Mouse (Mus musculus) ES-Bruce4 (cell line): Measurements from ENCODE around the gene 1700088E04Rik. TPM values are rescaled to one million over a fixed set of nuclear protein-coding genes. Genes with fewer than 3 reads are reported as not detected.

Experiments used
- H3K27ac ChIP-seq: 2 replicates; pipeline ENCODE4 v1.5.1; 2012; ENCODE audit warnings: low read length, inconsistent platforms; ENCODE audit not compliant: insufficient read depth
- H3K27me3 ChIP-seq: 2 replicates; pipeline ENCODE4 v1.6.1; 2012; ENCODE audit warnings: mild to moderate bottlenecking, low read length, inconsistent platforms; ENCODE audit not compliant: control insufficient read depth, poor library complexity, insufficient read depth, severe bottlenecking
- H3K36me3 ChIP-seq: 2 replicates; pipeline ENCODE4 v1.6.1; 2012; ENCODE audit warnings: inconsistent platforms, mild to moderate bottlenecking, low read length, moderate library complexity; ENCODE audit not compliant: control insufficient read depth, poor library complexity, insufficient read depth, severe bottlenecking
- H3K4me1 ChIP-seq: one replicate; pipeline ENCODE4 v1.8.1; 2011; ENCODE audit warnings: low read length; ENCODE audit not compliant: control insufficient read depth, insufficient read depth
- H3K4me3 ChIP-seq: 2 replicates; pipeline ENCODE4 v1.5.1; 2011; ENCODE audit warnings: low read depth, mild to moderate bottlenecking, low read length
- H3K9ac ChIP-seq: 2 replicates; pipeline ENCODE4 v1.6.1; 2012; ENCODE audit warnings: low read depth, mild to moderate bottlenecking, inconsistent platforms; ENCODE audit not compliant: poor library complexity, severe bottlenecking
- H3K9me3 ChIP-seq: replicated peaks from 2 replicates; pipeline ENCODE4 v1.6.1; 2012; ENCODE audit warnings: mild to moderate bottlenecking, low read length, inconsistent platforms; ENCODE audit not compliant: control insufficient read depth, poor library complexity, insufficient read depth, severe bottlenecking
- CTCF ChIP-seq: IDR thresholded peaks from one replicate; pipeline ENCODE4 v1.8.1; 2011; ENCODE audit warnings: low read depth, low read length
- EP300 ChIP-seq: IDR thresholded peaks from 2 replicates; pipeline ENCODE4 v1.6.1; 2011; ENCODE audit warnings: low read depth, low read length; ENCODE audit not compliant: insufficient read depth
- POLR2A ChIP-seq: IDR thresholded peaks from one replicate; pipeline ENCODE4 v1.8.1; 2011; ENCODE audit warnings: low read length; ENCODE audit not compliant: insufficient read depth
- polyA plus RNA-seq: library from polyadenylated mRNA; stranded (reverse); fragments of >200 nt; gene quantifications from 2 replicates; pipeline ENCODE4 v1.2.4, GENCODE M21; 2011; ENCODE audit warnings: low read depth; ENCODE audit not compliant: missing spikeins, insufficient read depth, insufficient read length

The 1700088E04Rik gene
- polyA plus RNA-seq, 1 experiment: 1.4 TPM

DNA sequence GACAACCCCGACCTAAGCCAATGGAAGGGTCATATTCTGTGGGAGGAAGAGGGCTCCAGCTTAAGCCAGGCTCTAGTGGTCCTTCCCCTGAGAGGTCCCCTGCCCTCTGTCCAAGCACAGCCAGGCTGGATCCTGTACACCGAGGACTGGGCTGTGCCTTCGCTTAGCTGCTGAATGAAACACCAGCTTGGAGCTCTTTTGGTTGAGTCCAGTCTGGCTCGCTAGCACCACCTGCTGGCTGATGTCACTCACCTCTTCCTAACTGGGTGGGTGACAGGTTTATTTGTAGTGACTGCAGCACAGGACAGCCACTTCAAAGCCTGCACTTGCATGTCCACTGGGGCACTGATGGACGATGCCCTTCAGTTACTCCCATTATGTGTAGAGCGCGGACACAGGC lies 7.5 kb upstream of the 1700088E04Rik start:
- no peaks in the 10 kb centered on the region for H3K27me3 ChIP-seq
- no peak overlapping the region for H3K4me3 ChIP-seq
- peaks cover 2% of the 10 kb centered on the region for H3K4me1 ChIP-seq
- no peaks in the 10 kb centered on the region for H3K9me3 ChIP-seq
- H3K27ac ChIP-seq: no peak overlapping the region
- H3K9ac ChIP-seq: no peak overlapping the region
- TF ChIP-seq CTCF (peak; percentile 93), EP300 (no peak), POLR2A (no peak)
- peaks cover 56% of the 10 kb centered on the region for H3K36me3 ChIP-seq

DNA sequence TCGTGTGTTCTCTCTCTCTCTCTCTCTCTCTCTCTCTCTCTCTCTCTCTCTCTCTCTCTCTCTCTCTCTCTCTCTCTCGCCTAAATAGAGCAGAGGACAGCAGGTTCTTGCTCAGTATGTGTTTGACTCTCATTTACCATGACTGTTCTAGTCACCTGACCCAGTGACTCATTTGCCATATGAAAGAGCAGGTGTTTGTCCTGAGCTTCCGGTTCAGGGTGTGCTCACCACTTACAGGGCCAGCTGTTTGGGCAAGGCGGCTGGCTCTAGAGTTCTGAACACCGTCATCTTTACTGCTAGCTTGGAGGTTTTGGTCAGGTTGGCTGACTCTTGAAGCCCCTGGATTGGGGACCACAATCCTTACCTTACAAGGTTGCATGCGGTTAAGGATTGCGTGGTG lies 4.5 kb upstream of the 1700088E04Rik start:
- Histone ChIP-seq H3K4me1 (peaks cover 2% of the 10 kb centered on the region), H3K27ac (peak overlapping the region; percentile 2; the same call in 1 of the 2 replicates), H3K4me3 (no peak overlapping the region), H3K36me3 (peaks cover 44% of the 10 kb centered on the region), H3K9ac (no peak overlapping the region), H3K9me3 (no peaks in the 10 kb centered on the region), H3K27me3 (no peaks in the 10 kb centered on the region)
- TF ChIP-seq EP300: no peak
- no peak for TF ChIP-seq CTCF
- TF ChIP-seq POLR2A: no peak

DNA sequence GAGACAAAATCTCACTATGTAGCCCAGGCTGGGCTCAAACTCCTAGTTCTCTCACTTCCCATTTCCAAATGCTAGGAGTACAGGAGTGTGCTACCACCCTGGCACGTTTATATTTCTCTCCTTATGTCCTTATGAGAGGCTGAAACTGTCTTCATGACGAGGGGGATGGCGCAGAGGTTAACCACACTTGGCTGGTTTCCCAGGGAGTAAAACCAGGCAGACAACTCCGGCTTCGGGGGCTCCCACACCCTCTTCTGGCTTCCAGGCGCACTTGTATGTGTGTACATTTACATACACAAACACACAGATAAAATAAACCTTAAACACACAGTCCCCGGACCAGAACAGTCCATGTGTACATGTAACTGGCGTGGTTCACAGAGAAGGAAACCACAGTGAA lies 3.0 kb upstream of the 1700088E04Rik start:
- Histone ChIP-seq H3K27me3 (no peaks in the 10 kb centered on the region), H3K4me3 (no peak overlapping the region), H3K9me3 (no peaks in the 10 kb centered on the region), H3K9ac (no peak overlapping the region), H3K4me1 (peaks cover 2% of the 10 kb centered on the region), H3K27ac (no peak overlapping the region), H3K36me3 (peaks cover 35% of the 10 kb centered on the region)
- TF ChIP-seq POLR2A (no peak), CTCF (no peak), EP300 (no peak)

DNA sequence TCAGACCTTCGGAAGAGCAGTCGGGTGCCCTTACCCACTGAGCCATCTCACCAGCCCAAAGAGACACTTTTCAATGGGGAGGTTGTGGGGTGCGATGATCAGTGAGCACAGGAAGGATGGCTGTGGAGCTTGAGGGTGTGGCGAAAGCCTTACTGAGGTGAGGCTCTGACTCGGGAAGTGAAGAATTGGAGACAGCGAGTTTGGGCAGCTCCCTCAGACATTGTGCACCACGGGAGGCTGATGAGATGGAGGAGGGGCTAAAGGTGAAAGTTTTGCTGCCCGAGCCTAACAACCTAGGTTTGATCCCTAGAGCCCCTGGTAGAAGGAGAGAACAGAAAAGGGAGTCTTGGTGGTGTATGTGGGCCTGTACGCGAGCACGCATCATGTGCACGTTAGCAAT lies 2.3 kb upstream of the 1700088E04Rik start:
- Histone ChIP-seq H3K27ac (no peak overlapping the region), H3K27me3 (no peaks in the 10 kb centered on the region), H3K4me3 (peak overlapping the region; percentile 2), H3K4me1 (peaks cover 2% of the 10 kb centered on the region), H3K9ac (no peak overlapping the region), H3K9me3 (no peaks in the 10 kb centered on the region), H3K36me3 (peaks cover 32% of the 10 kb centered on the region)
- TF ChIP-seq EP300 (no peak), CTCF (no peak), POLR2A (no peak)

DNA sequence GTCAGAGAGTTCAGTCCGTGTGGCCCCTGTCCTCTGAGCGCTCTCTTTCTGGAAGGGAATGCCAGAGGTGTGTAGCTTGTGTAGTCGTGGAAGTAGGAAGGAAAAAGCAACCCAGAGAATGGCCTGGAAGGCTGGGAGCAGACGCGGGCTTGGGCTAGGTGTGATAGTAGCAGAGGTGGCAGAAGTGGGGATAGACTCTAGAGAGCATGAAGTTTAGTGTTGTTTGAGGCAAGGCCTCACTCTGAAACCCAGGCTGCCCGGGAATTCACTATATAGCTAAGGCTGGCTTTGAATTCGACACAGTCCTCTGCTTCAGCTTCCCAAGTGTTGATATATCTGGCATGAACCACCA lies 489 bp upstream of the 1700088E04Rik start:
- peak overlapping the region; percentile 35 for H3K9ac ChIP-seq
- H3K36me3 ChIP-seq: peaks cover 19% of the 10 kb centered on the region
- no peaks in the 10 kb centered on the region for H3K9me3 ChIP-seq
- TF ChIP-seq EP300 (no peak), CTCF (no peak), POLR2A (no peak)
- no peaks in the 10 kb centered on the region for H3K27me3 ChIP-seq
- peaks cover 2% of the 10 kb centered on the region for H3K4me1 ChIP-seq
- peak overlapping the region; percentile 84 for H3K4me3 ChIP-seq
- no peak overlapping the region for H3K27ac ChIP-seq

DNA sequence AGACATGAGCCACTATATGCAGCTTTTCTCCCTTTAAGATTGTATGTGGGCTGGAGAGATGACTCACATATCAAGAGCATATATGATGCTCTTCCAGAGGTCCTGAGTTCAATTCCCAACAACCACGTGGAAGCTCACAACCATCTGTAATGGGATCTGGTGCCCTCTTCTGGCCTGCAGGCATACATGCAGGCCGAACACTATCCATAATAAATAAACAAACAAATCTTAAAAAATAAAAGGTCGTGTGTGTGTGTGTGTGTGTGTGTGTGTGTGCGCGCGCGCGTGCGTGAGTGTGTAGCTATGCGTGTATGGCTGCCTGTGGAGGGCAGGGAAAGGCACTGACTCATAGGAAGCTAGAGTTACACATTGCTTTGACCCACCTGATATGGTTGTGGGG lies 1.4 kb downstream of the 1700088E04Rik start:
- Histone ChIP-seq H3K27me3 (no peaks in the 10 kb centered on the region), H3K4me1 (peaks cover 2% of the 10 kb centered on the region), H3K27ac (no peak overlapping the region), H3K9ac (no peak overlapping the region), H3K9me3 (no peaks in the 10 kb centered on the region), H3K4me3 (no peak overlapping the region), H3K36me3 (peaks cover 7% of the 10 kb centered on the region)
- TF ChIP-seq CTCF (peak; percentile 51), POLR2A (no peak)
